Mouse (Mus musculus) liver, adult 2 months (tissue): ENCODE measurements at regions not wholly inside any gene's neighbourhood (a gene's known extent, or its start where the extent isn't known, plus 50 kb on each side); places are given as distances from the start of the nearest gene placed in this dataset.

Experiments used
- DNase-seq: peaks from one replicate; pipeline ENCODE4 v3.0.0-alpha.2; 2011; ENCODE audit warnings: low read depth, low spot score; ENCODE audit errors: extremely low read depth
- H3K27ac ChIP-seq: fragments of 200-500 bp; replicated peaks from 2 replicates; pipeline ENCODE4 v1.5.1; 2012; ENCODE audit warnings: low read depth, mild to moderate bottlenecking, control low read depth, inconsistent platforms, low read length; ENCODE audit not compliant: insufficient read depth
- H3K27me3 ChIP-seq: fragments of 200-500 bp; 2 replicates; pipeline ENCODE4 v1.6.1; 2012; ENCODE audit warnings: mild to moderate bottlenecking, moderate library complexity, low read length, inconsistent platforms; ENCODE audit not compliant: control insufficient read depth, insufficient read depth
- H3K36me3 ChIP-seq: fragments of 200-500 bp; 2 replicates; pipeline ENCODE4 v1.6.1; 2012; ENCODE audit warnings: low read length, inconsistent platforms; ENCODE audit not compliant: control insufficient read depth, insufficient read depth
- H3K4me1 ChIP-seq: fragments of 200-500 bp; 2 replicates; pipeline ENCODE4 v1.6.1; 2011; ENCODE audit warnings: low read length; ENCODE audit not compliant: control insufficient read depth, insufficient read depth
- H3K4me3 ChIP-seq: fragments of 200-500 bp; 2 replicates; pipeline ENCODE4 v1.5.1; 2011; ENCODE audit warnings: low read depth, mild to moderate bottlenecking, control low read depth, low read length, moderate library complexity; ENCODE audit not compliant: insufficient read depth
- H3K79me2 ChIP-seq: fragments of 200-500 bp; 2 replicates; pipeline ENCODE4 v1.6.1; 2012; ENCODE audit warnings: inconsistent platforms, mild to moderate bottlenecking, low read length, moderate library complexity; ENCODE audit not compliant: control insufficient read depth, insufficient read depth
- H3K9ac ChIP-seq: fragments of 200-500 bp; 2 replicates; pipeline ENCODE4 v1.6.1; 2012; ENCODE audit warnings: low read depth, mild to moderate bottlenecking, control low read depth, inconsistent platforms, low read length
- CTCF ChIP-seq: fragments of 200-500 bp; IDR thresholded peaks from 2 replicates; pipeline ENCODE4 v1.5.1; 2011; ENCODE audit warnings: low read depth, low read length, control low read depth
- POLR2A ChIP-seq: fragments of 200-500 bp; IDR thresholded peaks from 2 replicates; pipeline ENCODE4 v1.6.1; 2011; ENCODE audit warnings: low read length, control low read depth; ENCODE audit not compliant: insufficient read depth; ENCODE audit errors: extremely low read depth
- WGBS: fragments of 180-500 bp; shearing (Covaris S2); methylation state at CpG from one replicate; pipeline ENCODE4 v1.1.7; 2018; 5-methylcytosine and 5-hydroxymethylcytosine counted together

DNA sequence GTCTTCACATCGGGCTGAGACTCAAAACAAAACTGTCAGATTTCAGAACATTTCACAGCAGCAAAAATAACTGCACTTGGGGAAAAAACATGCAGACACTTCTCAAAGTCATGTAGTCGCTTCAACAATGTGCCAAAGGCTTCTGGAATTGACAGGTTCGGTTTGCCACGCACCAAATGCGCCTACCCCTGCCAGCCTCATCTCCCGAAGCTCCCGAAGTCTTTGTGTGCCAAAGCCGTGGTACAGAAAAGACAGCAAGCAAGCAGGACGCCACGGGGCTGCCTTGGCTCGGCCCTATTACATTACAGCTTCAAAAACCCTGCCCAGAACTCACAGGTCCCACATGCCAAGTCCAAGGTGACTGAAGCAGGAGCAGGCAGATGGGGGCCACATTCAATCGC is 50.9 kb upstream of the Dio3 start:
- Histone ChIP-seq H3K27me3 (no peaks in the 10 kb centered on the region), H3K36me3 (no peaks in the 10 kb centered on the region), H3K27ac (no peak overlapping the region), H3K9ac (no peak overlapping the region), H3K4me1 (peaks cover 27% of the 10 kb centered on the region), H3K4me3 (no peak overlapping the region), H3K79me2 (no peaks in the 10 kb centered on the region)
- WGBS: 87% methylated on average over 12 of the region's 12 CpGs
- no peak for DNase-seq
- TF ChIP-seq POLR2A (no peak), CTCF (no peak)
